Mouse (Mus musculus): ENCODE data around the gene Ddx39b. TPM values are rescaled to one million over a fixed set of nuclear protein-coding genes. Genes with fewer than 3 reads are reported as not detected.
A peak's percentile ranks its signal among the peaks of the same experiment; 100 is the strongest.

Ddx39b gene
- 480 and 488 TPM in 2 replicates for polyA plus RNA-seq (2016; fragmentation: Nextera tagmentation; extraction: Ambion mirVana)

DNA sequence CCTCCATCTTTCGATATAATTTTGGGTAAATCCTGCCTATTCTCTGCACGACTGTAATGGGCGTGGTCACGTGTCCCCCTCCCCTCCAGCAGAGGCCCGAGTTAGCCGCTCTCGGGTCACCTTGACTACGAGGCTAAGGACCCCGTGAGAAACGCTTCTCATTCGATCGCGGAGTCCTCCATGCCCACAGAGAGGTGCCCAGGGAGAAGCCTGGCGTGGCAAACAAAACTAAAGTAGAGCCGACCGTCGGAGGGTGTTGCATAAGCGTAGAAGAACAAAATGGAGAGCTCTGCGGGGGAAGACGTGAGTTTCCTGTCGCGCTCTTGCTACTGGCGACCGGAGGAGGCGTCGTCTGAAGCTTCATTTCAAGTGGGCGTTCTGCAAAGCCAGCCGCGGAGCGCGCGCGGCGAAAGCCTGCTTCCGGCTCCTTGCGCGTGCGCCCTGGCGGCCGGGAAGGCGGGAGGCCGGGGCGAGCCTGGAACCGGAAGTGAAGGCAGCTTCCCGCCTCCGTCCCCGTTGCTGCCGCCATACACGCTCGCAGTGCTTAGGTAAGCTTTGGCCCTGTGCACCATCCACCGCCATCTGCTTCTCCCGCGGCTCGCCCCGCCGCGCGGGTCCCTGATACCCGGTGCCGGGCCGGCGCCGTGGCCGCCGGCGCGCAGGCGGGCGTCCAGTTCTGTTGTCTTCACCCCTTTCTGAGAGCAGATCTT, at the start of gene Ddx39b:
Gene Ddx39b (plus strand): TSS at position 442 of the 710 bp plus-strand sequence.
- peak; percentile 90 for ATAC-seq (ENCODE audit: low FRiP score)
- Histone ChIP-seq H3K27ac (peak within 1 kb of the TSS; percentile 98), H3K9me3 (replicated peaks) (no peaks in the 10 kb centered on the region), H3K4me3 (peak within 1 kb of the TSS; percentile 75), H3K9ac (peak within 1 kb of the TSS; percentile 96), H3K4me1 (peaks cover 46% of the 10 kb centered on the region), H3K27me3 (no peaks in the 10 kb centered on the region), H3K36me3 (peaks cover 32% of the 10 kb centered on the region), H3K4me2 (replicated peaks) (peak within 1 kb of the TSS; percentile 92)
- WGBS, result under 1% methylated on average over 67 of the region's 69 CpGs

DNA sequence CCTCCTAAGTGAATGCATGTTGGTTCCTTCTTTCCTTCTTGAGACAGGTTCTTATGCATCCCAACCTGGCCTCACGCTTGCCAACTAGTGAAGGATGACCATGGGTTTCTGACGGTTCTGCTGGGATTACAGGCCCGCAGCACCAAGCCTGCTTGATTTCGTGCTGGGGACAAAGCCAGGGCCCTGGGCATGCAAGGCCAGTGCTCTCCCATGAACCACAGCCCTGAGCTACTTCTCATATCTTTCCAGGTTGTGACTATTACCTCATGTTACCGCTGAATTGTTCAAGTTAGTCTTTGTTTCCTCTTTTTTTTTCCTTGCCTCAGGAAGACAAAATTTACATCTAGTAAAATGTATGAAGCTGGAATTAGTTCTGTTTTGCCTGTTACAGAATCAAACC, 48.6 kb upstream of the Ddx39b start:
- no peak overlapping the region for H3K4me3 ChIP-seq
- H3K4me1 ChIP-seq, result peaks cover 18% of the 10 kb centered on the region
- no peak for ATAC-seq (ENCODE audit: low FRiP score)
- H3K27me3 ChIP-seq, result peaks cover 46% of the 10 kb centered on the region
- no peaks in the 10 kb centered on the region for H3K36me3 ChIP-seq
- H3K9me3 ChIP-seq (replicated peaks), result no peaks in the 10 kb centered on the region
- no peak overlapping the region; the same call in 1 of the 2 replicates for H3K27ac ChIP-seq
- WGBS, result 89% methylated on average over 5 of the region's 5 CpGs
- H3K4me2 ChIP-seq (replicated peaks), result no peak overlapping the region
- H3K9ac ChIP-seq, result no peak overlapping the region

DNA sequence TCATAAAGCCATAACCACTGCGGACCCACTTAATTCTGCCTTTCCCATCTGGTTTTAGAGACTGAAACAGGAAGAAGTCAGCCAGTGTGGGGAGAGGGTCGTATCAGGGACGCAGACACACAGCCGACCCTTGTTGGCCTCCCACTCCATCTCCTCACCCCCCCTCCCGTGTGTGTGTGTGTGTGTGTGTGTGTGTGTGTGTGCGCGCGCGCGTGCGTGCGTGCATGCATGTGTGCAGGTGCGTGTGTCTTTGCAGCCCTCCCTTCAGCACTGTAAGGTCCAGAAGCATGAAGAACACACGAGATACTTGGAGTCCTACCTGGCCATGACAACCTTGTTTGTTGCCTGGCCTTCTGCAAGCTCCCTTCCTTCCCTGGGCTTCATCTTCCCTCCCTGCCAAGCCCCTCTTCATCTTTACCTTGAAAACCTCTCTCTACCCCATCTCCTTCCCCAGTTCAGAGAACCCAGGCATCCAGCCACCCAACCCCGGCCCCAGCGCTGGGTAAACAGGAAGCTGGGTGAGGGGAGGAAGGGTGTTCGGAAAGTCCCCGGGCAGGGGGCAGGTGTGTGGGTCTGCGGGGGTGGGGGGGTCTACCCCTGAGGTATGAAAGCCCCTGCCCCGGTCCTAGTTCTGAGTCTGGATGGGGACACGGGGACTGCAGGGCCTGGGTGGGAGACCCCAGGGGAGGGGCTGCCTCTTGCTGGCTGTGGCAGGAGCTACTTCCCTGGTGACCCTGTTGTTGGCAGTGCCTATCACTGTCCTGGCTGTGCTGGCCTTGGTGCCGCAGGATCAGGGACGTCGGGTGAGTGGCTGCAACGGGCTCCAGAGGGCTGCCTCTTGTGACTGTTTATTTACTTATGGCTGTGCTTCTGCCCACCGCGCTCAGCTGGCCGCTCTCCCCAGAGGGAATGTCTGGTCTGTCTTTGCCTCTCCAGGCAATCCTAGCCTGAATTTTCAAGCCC, 47.4 kb upstream of the Ddx39b start, which contains the start of gene Ltb:
Gene Ltb (plus strand): TSS at position 559 of the 963 bp plus-strand sequence.
- peaks cover 54% of the 10 kb centered on the region for H3K27me3 ChIP-seq
- H3K9ac ChIP-seq, result no peak within 1 kb of the TSS
- 67% methylated on average over 28 of the region's 28 CpGs for WGBS
- H3K4me2 ChIP-seq (replicated peaks), result peak within 1 kb of the TSS; percentile 60
- H3K4me1 ChIP-seq, result peaks cover 18% of the 10 kb centered on the region
- peak within 1 kb of the TSS; percentile 35 for H3K4me3 ChIP-seq
- ATAC-seq (ENCODE audit: low FRiP score), result no peak
- H3K9me3 ChIP-seq (replicated peaks), result no peaks in the 10 kb centered on the region
- no peaks in the 10 kb centered on the region for H3K36me3 ChIP-seq
- no peak within 1 kb of the TSS for H3K27ac ChIP-seq

DNA sequence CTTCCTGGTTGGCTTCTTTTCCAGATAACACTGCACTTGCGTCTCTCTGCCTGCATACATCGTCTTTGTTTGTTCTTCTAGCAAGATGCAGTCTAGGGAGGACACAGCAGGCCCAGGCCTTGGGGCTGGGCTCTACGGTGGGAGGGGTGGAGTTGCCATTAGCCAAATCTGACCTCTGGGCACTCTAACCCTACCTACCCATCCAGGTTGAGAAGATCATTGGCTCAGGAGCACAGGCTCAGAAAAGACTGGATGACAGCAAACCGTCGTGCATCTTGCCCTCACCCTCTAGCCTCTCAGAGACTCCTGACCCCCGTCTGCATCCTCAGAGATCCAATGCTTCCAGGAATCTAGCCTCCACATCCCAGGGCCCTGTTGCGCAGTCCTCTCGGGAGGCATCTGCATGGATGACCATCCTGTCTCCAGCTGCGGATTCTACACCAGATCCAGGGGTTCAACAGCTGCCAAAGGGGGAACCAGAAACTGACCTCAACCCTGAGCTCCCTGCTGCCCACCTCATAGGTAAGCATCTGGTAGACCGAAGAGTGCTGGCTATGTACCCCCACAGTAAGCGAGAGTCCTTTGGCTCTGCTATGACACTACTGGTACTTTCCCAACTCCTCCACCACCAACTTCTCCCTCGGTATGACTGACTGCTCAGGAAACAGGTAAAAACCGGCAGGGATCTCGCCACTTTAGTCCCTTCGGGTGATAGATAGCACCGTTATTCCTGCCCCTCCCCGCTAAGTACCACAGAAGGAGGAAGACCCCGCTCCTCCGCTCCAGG, 46.5 kb upstream of the Ddx39b start:
- peaks cover 52% of the 10 kb centered on the region for H3K27me3 ChIP-seq
- no peak overlapping the region for H3K27ac ChIP-seq
- peak overlapping the region; percentile 60 for H3K4me2 ChIP-seq (replicated peaks)
- H3K9me3 ChIP-seq (replicated peaks), result no peaks in the 10 kb centered on the region
- ATAC-seq (ENCODE audit: low FRiP score), result peak; percentile 38; the same call in 1 of the 2 replicates
- no peak overlapping the region for H3K9ac ChIP-seq
- peak overlapping the region; percentile 35 for H3K4me3 ChIP-seq
- peaks cover 18% of the 10 kb centered on the region for H3K4me1 ChIP-seq
- no peaks in the 10 kb centered on the region for H3K36me3 ChIP-seq
- WGBS, result 42% methylated on average over 19 of the region's 19 CpGs

DNA sequence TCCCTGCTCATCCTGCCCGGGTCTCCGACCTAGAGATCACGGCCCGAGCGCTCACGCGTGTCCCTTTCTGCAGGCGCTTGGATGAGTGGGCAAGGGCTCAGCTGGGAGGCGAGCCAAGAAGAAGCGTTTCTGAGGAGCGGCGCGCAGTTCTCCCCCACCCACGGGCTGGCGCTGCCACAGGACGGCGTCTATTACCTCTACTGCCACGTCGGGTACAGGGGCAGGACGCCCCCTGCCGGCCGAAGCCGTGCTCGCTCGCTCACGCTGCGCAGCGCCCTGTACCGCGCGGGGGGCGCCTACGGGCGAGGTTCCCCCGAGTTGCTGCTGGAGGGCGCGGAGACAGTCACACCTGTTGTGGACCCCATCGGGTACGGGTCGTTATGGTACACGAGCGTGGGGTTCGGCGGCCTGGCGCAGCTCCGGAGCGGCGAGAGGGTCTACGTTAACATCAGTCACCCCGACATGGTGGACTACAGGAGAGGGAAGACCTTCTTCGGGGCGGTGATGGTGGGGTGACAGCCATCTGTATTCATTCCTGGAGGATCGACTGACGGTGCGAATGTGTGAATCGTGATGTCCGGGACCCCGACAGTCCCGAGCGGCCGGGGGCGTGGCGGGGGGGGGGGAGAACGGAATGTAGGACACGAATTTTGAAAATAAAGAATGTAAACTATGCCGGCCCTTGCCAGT, 45.8 kb upstream of the Ddx39b start:
- H3K27me3 ChIP-seq, result peaks cover 58% of the 10 kb centered on the region

DNA sequence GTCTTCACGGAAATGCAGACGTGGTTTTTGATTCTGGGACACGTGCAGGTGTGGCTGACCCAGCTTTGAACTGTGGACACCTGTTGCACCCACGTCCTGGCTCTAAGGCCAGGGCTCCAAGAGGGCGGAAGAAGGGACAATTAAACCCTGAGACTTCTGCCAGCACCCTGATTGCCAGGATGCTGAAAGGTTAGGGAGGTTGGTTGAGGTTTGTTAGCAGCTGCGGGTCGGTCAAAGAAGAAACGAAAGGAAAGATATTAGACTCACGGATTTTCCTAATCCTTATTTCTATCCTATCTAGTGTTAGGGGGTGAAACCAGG, 45.3 kb upstream of the Ddx39b start:
- Histone ChIP-seq H3K27ac (no peak overlapping the region), H3K9me3 (replicated peaks) (no peaks in the 10 kb centered on the region), H3K36me3 (no peaks in the 10 kb centered on the region), H3K4me1 (peaks cover 18% of the 10 kb centered on the region), H3K9ac (no peak overlapping the region), H3K4me2 (replicated peaks) (peak overlapping the region; percentile 60), H3K4me3 (peak overlapping the region; percentile 35; the same call in 1 of the 2 replicates), H3K27me3 (peaks cover 63% of the 10 kb centered on the region)
- 31% methylated on average over 9 of the region's 9 CpGs for WGBS
- ATAC-seq (ENCODE audit: low FRiP score), result no peak

More for the DNA sequence above, 45.8 kb upstream of the Ddx39b start:
- Histone ChIP-seq H3K4me1 (peaks cover 18% of the 10 kb centered on the region), H3K27ac (no peak overlapping the region), H3K4me2 (replicated peaks) (peak overlapping the region; percentile 60), H3K9ac (peak overlapping the region; percentile 42), H3K9me3 (replicated peaks) (no peaks in the 10 kb centered on the region), H3K4me3 (peak overlapping the region; percentile 35), H3K36me3 (no peaks in the 10 kb centered on the region)
- WGBS, result 3% methylated on average over 66 of the region's 66 CpGs
- ATAC-seq (ENCODE audit: low FRiP score), result peak; percentile 64

DNA sequence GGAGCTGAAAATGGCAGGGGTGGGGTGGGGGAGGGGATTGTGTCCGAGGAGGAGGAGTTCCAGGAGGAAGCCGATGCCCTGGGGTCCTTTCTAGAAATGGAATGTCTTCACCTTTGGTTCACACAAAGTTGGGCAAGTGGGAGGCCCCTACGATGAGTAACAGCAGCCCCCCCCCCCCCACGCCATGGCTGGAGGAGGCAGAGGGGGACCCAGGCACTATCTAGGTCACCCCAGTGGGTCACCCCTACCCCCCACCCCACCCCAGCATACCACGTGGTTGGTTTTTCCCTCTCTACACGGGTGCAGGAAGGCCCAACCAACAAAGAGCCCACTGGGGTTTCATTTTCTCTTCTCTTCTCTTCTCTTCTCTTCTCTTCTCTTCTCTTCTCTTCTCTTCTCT, 44.4 kb upstream of the Ddx39b start:
- no peak overlapping the region for H3K27ac ChIP-seq

DNA sequence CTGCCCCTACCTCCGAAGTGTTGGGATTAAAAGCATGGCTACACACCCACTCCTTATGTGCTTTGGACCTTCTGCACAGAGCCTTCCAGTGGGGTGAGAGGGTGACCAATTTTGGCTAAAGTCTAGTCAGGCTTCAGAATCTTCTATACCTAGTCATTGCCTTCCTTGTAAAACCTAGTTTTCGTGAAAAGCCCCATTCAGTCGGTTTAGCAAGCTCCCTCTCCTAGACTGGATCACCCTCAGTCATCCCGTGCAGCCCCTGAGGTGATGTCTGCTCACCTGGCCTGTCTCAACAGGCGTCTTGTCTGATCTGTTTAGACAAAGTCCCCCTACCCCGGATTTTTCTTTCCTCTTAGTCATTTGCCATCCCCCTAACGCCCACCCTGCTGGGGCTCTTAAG, 43.5 kb upstream of the Ddx39b start:
- Histone ChIP-seq H3K27ac (no peak overlapping the region), H3K36me3 (no peaks in the 10 kb centered on the region), H3K4me2 (replicated peaks) (no peak overlapping the region), H3K4me1 (peaks cover 18% of the 10 kb centered on the region), H3K9ac (no peak overlapping the region), H3K9me3 (replicated peaks) (no peaks in the 10 kb centered on the region), H3K4me3 (no peak overlapping the region), H3K27me3 (peaks cover 74% of the 10 kb centered on the region)
- no peak for ATAC-seq (ENCODE audit: low FRiP score)
- 64% methylated on average over 7 of the region's 7 CpGs for WGBS

More for the DNA sequence above, 44.4 kb upstream of the Ddx39b start:
- no peak for ATAC-seq (ENCODE audit: low FRiP score)
- Histone ChIP-seq H3K4me1 (peaks cover 18% of the 10 kb centered on the region), H3K27me3 (peaks cover 70% of the 10 kb centered on the region), H3K4me3 (no peak overlapping the region), H3K9ac (no peak overlapping the region), H3K4me2 (replicated peaks) (no peak overlapping the region), H3K36me3 (no peaks in the 10 kb centered on the region), H3K9me3 (replicated peaks) (no peaks in the 10 kb centered on the region)
- WGBS, result 45% methylated on average over 5 of the region's 6 CpGs

DNA sequence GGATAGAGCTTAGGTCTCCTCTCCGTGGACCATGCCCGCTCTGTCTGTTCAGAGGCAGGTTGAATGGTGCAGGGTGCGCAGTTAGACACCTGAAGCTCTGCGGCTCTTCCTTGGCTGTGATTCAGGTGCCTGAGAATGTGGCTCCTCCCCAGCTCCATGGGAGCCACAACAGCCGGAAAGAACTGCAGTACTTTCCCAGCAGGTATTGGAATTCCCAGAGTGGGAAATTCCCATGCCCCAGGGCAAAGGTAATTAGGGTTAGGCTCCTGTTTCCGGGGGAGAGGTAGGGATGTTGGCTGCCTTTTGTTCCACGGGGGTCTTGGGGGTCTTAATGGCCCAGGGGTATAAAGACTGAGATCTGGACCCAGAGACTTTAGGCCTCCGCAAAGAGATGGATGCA, 42.6 kb upstream of the Ddx39b start:
- Histone ChIP-seq H3K4me2 (replicated peaks) (no peak overlapping the region), H3K4me1 (peaks cover 18% of the 10 kb centered on the region), H3K27ac (no peak overlapping the region), H3K27me3 (peaks cover 78% of the 10 kb centered on the region), H3K9me3 (replicated peaks) (no peaks in the 10 kb centered on the region), H3K9ac (no peak overlapping the region), H3K4me3 (no peak overlapping the region), H3K36me3 (no peaks in the 10 kb centered on the region)
- WGBS, result 31% methylated on average over 8 of the region's 8 CpGs
- ATAC-seq (ENCODE audit: low FRiP score), result no peak

DNA sequence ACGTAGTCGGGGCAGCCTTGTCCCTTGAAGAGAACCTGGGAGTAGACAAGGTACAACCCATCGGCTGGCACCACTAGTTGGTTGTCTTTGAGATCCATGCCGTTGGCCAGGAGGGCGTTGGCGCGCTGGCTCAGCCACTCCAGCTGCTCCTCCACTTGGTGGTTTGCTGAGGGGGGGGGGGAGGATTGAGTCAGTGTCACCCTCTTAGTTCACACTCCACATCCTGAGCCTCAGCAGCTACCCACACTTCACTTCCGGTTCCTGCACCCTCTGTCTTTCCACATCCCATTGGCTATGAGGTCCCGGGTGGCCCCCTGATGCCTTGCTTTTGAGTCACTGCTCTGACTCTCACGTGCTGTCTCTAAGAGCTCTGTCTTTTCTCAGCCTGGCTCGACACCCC, 41.1 kb upstream of the Ddx39b start:
- Histone ChIP-seq H3K9me3 (replicated peaks) (no peaks in the 10 kb centered on the region), H3K36me3 (no peaks in the 10 kb centered on the region), H3K9ac (no peak overlapping the region), H3K4me1 (peaks cover 9% of the 10 kb centered on the region), H3K27me3 (peaks cover 75% of the 10 kb centered on the region), H3K27ac (no peak overlapping the region), H3K4me2 (replicated peaks) (no peak overlapping the region), H3K4me3 (no peak overlapping the region)
- no peak for ATAC-seq (ENCODE audit: low FRiP score)
- 91% methylated on average over 11 of the region's 11 CpGs for WGBS

DNA sequence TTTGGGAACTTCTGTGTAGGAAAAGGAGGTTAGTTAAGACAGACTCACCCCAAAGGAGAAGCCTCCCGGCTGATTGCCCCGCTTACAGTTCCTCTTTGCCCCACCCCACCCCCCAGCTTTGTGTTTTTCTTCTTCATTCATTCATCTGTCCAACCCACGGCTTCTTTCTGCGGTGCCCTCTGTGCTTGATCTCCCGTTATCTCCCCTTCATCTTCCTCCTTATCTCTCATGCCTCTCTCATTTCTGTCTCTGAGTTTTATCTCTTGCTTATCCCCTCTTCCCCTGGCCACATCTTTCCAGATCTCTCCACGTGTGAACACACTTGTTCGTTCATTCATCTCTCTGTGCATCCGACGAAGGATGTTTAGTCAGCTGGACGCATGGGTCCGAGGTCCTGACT, 40.4 kb upstream of the Ddx39b start:
- no peak overlapping the region for H3K4me2 ChIP-seq (replicated peaks)
- peaks cover 68% of the 10 kb centered on the region for H3K27me3 ChIP-seq
- WGBS, result 77% methylated on average over 11 of the region's 11 CpGs
- peaks cover 2% of the 10 kb centered on the region; the same call in 1 of the 2 replicates for H3K4me1 ChIP-seq
- H3K27ac ChIP-seq, result no peak overlapping the region
- no peaks in the 10 kb centered on the region for H3K9me3 ChIP-seq (replicated peaks)
- no peak overlapping the region for H3K4me3 ChIP-seq
- H3K9ac ChIP-seq, result no peak overlapping the region
- H3K36me3 ChIP-seq, result no peaks in the 10 kb centered on the region
- no peak for ATAC-seq (ENCODE audit: low FRiP score)
